Mouse (Mus musculus): ENCODE results near the gene Smok3b. TPM values are rescaled to one million over a fixed set of nuclear protein-coding genes. Genes with fewer than 3 reads are reported as not detected.
"Not testable (repeated sequence)": the region's sequence is repeated elsewhere in the genome, so short reads cannot be mapped to it uniquely, and the experiment has no call there.

Smok3b gene
- total RNA-seq (2014; fragmentation: Nextera tagmentation) (not detected in 2 replicates), total RNA-seq (2017) (not detected in 2 replicates), polyA plus RNA-seq (2012) (not detected in 2 replicates)

DNA sequence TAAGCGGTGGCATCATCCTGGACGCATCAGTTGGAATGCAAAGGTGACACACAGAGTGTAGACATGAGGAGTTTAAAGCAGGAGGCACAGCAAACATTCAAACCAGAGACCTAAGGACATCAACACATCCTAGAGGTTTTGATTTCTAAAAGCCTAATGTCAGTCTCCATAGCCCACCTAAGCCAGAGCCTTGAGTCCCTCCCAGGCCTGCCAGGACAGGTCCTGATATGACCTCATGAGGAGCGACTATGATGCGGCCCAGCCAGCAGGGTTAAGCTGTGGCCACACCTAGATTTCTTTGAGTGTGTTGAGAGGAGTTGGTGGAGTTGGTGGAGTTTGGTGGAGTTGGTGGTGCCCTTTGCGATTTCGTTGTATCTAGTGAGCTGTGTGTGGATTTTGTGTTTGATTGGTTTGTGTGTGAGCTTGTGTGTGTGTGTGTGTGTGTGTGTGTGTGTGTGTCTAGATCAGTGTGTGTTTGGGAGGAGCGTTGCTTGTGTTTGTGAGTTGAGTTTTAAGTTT lies at the start of gene Smok3b, which contains the start of gene Smok3a:
Smok3b (plus strand) TSS at position 469 of the 519 bp plus-strand sequence.
Smok3a (plus strand) TSS at position 301 of the 519 bp plus-strand sequence.
- not testable (repeated sequence) for H3K4me3 ChIP-seq (ENCODE audit: low read depth, low read length); H3K36me3 ChIP-seq (replicated peaks); ATAC-seq (ENCODE audit: extremely low read depth, insufficient number of reproducible peaks, low FRiP score, poor library complexity, severe bottlenecking); H3K4me1 ChIP-seq (ENCODE audit: insufficient read depth, low read depth, low read length); H3K9me3 ChIP-seq (replicated peaks); DNase-seq (ENCODE audit: low spot score); H3K27me3 ChIP-seq (ENCODE audit: insufficient read depth, low read length)

DNA sequence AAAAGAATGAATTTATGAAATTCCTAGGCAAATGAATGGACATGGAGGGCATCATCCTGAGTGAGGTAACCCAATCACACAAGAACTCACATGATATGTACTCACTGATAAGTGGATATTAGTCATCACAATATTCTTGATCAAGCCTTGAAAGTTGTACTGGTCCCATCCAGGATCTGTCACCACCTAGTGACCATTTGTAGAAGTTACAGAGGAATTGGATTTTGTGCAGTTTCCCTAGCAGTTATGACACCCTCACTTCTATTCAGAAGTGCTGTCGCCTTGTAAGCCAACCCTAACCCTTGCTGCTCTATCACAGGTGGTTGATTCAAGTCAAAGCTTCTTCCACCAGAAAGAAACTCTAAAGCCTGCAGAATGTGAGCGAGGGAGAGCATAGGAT lies 48.1 kb upstream of the Smok3b start:
- ATAC-seq (ENCODE audit: extremely low read depth, insufficient number of reproducible peaks, low FRiP score, poor library complexity, severe bottlenecking) = no peak

DNA sequence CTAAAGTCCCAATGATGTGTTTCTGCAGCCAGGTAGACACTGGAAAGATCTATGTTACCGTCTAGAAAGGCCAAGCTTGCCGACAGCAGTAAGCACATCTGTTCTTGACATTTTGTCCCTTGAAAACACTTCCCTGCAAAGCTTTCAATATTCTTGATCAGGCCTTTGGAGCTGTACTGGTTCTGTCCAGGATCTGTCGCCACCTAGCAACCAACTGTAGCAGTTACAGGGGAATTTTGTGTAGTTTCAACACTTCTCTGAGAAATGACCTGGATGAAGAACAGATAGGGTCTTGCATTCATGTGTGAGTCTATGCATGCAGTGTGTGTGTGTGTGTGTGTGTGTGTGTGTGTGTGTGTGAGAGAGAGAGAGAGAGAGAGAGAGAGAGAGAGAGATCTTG lies 47.5 kb upstream of the Smok3b start:
- DNase-seq (ENCODE audit: low spot score) (no peak), ATAC-seq (ENCODE audit: extremely low read depth, insufficient number of reproducible peaks, low FRiP score, poor library complexity, severe bottlenecking) (no peak)
- H3K4me3 ChIP-seq (ENCODE audit: low read depth, low read length) = no peak overlapping the region
- no peaks in the 10 kb centered on the region for H3K9me3 ChIP-seq (replicated peaks)
- no peaks in the 10 kb centered on the region for H3K27me3 ChIP-seq (ENCODE audit: insufficient read depth, low read length)
- H3K4me1 ChIP-seq (ENCODE audit: insufficient read depth, low read depth, low read length) = no peaks in the 10 kb centered on the region
- H3K36me3 ChIP-seq (replicated peaks) = no peaks in the 10 kb centered on the region
- TF ChIP-seq POLR2AphosphoS5 (IDR thresholded peaks at IDR 0.05; ENCODE audit: insufficient replicate concordance, low read depth, low read length) (no peak), TAL1 (conservative IDR thresholded peaks at IDR 0.05; ENCODE audit: low read depth, low read length) (no peak), CTCF (IDR thresholded peaks at IDR 0.05; ENCODE audit: low read depth, low read length) (no peak), GATA1 (IDR thresholded peaks at IDR 0.05; ENCODE audit: borderline replicate concordance, low read length) (no peak), GATA2 (IDR thresholded peaks at IDR 0.05; ENCODE audit: borderline replicate concordance, low read depth, low read length) (no peak)

More for the DNA sequence above, 48.1 kb upstream of the Smok3b start:
- no peaks in the 10 kb centered on the region for H3K9me3 ChIP-seq (replicated peaks)
- H3K27me3 ChIP-seq (ENCODE audit: insufficient read depth, low read length) = no peaks in the 10 kb centered on the region
- no peak for TF ChIP-seq CTCF (IDR thresholded peaks at IDR 0.05; ENCODE audit: low read depth, low read length)
- no peak for TF ChIP-seq TAL1 (conservative IDR thresholded peaks at IDR 0.05; ENCODE audit: low read depth, low read length)
- no peak for TF ChIP-seq GATA2 (IDR thresholded peaks at IDR 0.05; ENCODE audit: borderline replicate concordance, low read depth, low read length)
- no peak for TF ChIP-seq GATA1 (IDR thresholded peaks at IDR 0.05; ENCODE audit: borderline replicate concordance, low read length)
- no peak for TF ChIP-seq POLR2AphosphoS5 (IDR thresholded peaks at IDR 0.05; ENCODE audit: insufficient replicate concordance, low read depth, low read length)
- no peaks in the 10 kb centered on the region for H3K4me1 ChIP-seq (ENCODE audit: insufficient read depth, low read depth, low read length)
- no peaks in the 10 kb centered on the region for H3K36me3 ChIP-seq (replicated peaks)
- no peak overlapping the region for H3K4me3 ChIP-seq (ENCODE audit: low read depth, low read length)
- no peak for DNase-seq (ENCODE audit: low spot score)

DNA sequence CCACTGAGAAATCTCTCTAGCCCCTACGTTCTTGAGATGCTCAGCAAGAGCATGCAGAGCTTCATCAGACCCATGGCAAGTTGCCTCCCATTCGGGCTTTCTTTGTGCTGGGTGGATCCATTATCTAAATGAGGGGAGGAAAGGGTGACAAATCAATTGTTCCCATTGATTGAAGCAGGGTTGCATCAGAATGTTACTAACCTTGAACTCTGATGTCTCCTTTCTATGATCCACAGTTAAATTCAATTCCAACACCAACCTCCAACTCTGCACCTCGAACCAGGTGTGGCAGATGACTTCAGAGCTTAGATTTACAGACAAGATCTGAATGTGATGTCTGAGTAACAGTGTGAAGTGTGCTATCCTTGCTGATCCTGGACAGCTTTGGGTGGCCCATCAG lies 46.5 kb upstream of the Smok3b start:
- Histone ChIP-seq H3K4me1 (ENCODE audit: insufficient read depth, low read depth, low read length) (no peaks in the 10 kb centered on the region), H3K27me3 (ENCODE audit: insufficient read depth, low read length) (no peaks in the 10 kb centered on the region), H3K4me3 (ENCODE audit: low read depth, low read length) (no peak overlapping the region), H3K9me3 (replicated peaks) (no peaks in the 10 kb centered on the region), H3K36me3 (replicated peaks) (no peaks in the 10 kb centered on the region)
- ATAC-seq (ENCODE audit: extremely low read depth, insufficient number of reproducible peaks, low FRiP score, poor library complexity, severe bottlenecking) = no peak
- TF ChIP-seq CTCF (IDR thresholded peaks at IDR 0.05; ENCODE audit: low read depth, low read length) (no peak), GATA1 (IDR thresholded peaks at IDR 0.05; ENCODE audit: borderline replicate concordance, low read length) (no peak), POLR2AphosphoS5 (IDR thresholded peaks at IDR 0.05; ENCODE audit: insufficient replicate concordance, low read depth, low read length) (no peak), TAL1 (conservative IDR thresholded peaks at IDR 0.05; ENCODE audit: low read depth, low read length) (no peak), GATA2 (IDR thresholded peaks at IDR 0.05; ENCODE audit: borderline replicate concordance, low read depth, low read length) (no peak)
- no peak for DNase-seq (ENCODE audit: low spot score)

DNA sequence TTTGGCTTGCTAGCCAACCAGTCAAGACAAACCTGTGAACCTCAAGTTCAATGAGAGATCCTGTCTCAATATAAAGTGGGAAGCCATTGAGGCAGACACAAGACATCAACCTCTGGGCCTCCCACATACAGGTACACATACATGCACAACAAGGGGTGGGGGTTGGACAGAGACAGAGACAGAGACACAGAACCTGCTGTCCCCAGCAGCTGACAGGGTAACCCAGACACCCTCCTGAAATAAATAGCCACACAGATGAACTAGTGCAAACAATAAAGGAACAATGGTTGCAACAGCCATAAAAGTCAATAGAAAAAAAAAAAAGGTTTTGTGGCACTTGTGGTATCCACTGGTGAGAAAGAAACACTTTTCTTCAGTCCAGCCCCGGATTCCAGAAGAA lies 45.8 kb upstream of the Smok3b start:
- TF ChIP-seq CTCF (IDR thresholded peaks at IDR 0.05; ENCODE audit: low read depth, low read length) (no peak), GATA2 (IDR thresholded peaks at IDR 0.05; ENCODE audit: borderline replicate concordance, low read depth, low read length) (no peak), TAL1 (conservative IDR thresholded peaks at IDR 0.05; ENCODE audit: low read depth, low read length) (no peak), POLR2AphosphoS5 (IDR thresholded peaks at IDR 0.05; ENCODE audit: insufficient replicate concordance, low read depth, low read length) (no peak), GATA1 (IDR thresholded peaks at IDR 0.05; ENCODE audit: borderline replicate concordance, low read length) (no peak)
- ATAC-seq (ENCODE audit: extremely low read depth, insufficient number of reproducible peaks, low FRiP score, poor library complexity, severe bottlenecking) (no peak), DNase-seq (ENCODE audit: low spot score) (no peak)
- no peaks in the 10 kb centered on the region for H3K9me3 ChIP-seq (replicated peaks)
- H3K27me3 ChIP-seq (ENCODE audit: insufficient read depth, low read length) = no peaks in the 10 kb centered on the region
- no peaks in the 10 kb centered on the region for H3K4me1 ChIP-seq (ENCODE audit: insufficient read depth, low read depth, low read length)
- no peaks in the 10 kb centered on the region for H3K36me3 ChIP-seq (replicated peaks)
- no peak overlapping the region for H3K4me3 ChIP-seq (ENCODE audit: low read depth, low read length)

DNA sequence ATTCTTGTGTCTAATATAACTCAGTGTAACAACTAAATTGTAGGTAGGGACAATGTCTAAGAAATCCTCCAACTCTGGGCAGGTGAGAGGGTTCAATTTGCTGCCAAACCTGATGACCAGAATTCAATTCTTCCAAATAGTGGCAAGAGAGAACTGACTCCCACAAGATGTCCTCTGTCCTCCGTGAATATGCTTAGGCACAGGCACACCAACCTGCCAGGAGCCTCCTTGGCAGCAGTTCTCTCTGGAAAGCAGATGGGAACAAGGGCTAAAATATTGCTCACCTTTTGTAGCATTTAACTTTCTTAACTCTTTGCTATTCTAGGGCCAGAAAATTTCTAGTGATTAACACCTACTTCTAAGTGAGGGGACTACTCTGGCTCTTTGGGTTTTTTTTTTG lies 43.9 kb upstream of the Smok3b start:
- H3K4me3 ChIP-seq (ENCODE audit: low read depth, low read length) = no peak overlapping the region
- TF ChIP-seq POLR2AphosphoS5 (IDR thresholded peaks at IDR 0.05; ENCODE audit: insufficient replicate concordance, low read depth, low read length) = no peak
- ATAC-seq (ENCODE audit: extremely low read depth, insufficient number of reproducible peaks, low FRiP score, poor library complexity, severe bottlenecking) (no peak), DNase-seq (ENCODE audit: low spot score) (no peak)
- H3K36me3 ChIP-seq (replicated peaks) = no peaks in the 10 kb centered on the region
- H3K4me1 ChIP-seq (ENCODE audit: insufficient read depth, low read depth, low read length) = no peaks in the 10 kb centered on the region
- no peaks in the 10 kb centered on the region for H3K27me3 ChIP-seq (ENCODE audit: insufficient read depth, low read length)
- no peaks in the 10 kb centered on the region for H3K9me3 ChIP-seq (replicated peaks)

DNA sequence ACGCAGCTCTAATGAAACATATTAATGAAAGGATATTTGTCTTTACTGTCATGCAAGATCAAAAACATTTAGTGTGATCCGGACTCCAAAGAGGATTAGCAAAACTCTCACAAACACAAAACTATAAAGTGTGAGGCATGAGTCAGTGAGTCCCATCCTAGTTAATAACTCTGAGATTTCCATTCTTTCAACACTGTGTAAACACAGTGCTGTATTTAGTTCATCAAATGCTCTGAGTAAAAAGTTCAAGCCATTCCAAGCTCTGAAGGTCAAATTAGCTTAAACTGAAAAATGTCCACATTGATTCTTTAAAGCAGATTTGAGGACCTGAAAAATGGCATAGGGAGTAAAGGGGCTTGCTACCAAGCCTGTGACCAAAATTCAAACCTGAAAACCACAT lies 42.1 kb upstream of the Smok3b start:
- DNase-seq (ENCODE audit: low spot score) = no peak

More for the DNA sequence above, 42.1 kb upstream of the Smok3b start:
- no peak for TF ChIP-seq CTCF (IDR thresholded peaks at IDR 0.05; ENCODE audit: low read depth, low read length)
- TF ChIP-seq GATA2 (IDR thresholded peaks at IDR 0.05; ENCODE audit: borderline replicate concordance, low read depth, low read length) = no peak
- no peak for TF ChIP-seq POLR2AphosphoS5 (IDR thresholded peaks at IDR 0.05; ENCODE audit: insufficient replicate concordance, low read depth, low read length)
- Histone ChIP-seq H3K27me3 (ENCODE audit: insufficient read depth, low read length) (no peaks in the 10 kb centered on the region), H3K4me3 (ENCODE audit: low read depth, low read length) (no peak overlapping the region), H3K4me1 (ENCODE audit: insufficient read depth, low read depth, low read length) (no peaks in the 10 kb centered on the region), H3K36me3 (replicated peaks) (no peaks in the 10 kb centered on the region), H3K9me3 (replicated peaks) (no peaks in the 10 kb centered on the region)
- no peak for ATAC-seq (ENCODE audit: extremely low read depth, insufficient number of reproducible peaks, low FRiP score, poor library complexity, severe bottlenecking)

Data from G1E (cell line).